Mouse (Mus musculus): ENCODE data around the gene Stoml2. TPM values are rescaled to one million over a fixed set of nuclear protein-coding genes. Genes with fewer than 3 reads are reported as not detected.

Stoml2 gene
- polyA plus RNA-seq, 1 experiment from 2014 or later, result 340 TPM

DNA sequence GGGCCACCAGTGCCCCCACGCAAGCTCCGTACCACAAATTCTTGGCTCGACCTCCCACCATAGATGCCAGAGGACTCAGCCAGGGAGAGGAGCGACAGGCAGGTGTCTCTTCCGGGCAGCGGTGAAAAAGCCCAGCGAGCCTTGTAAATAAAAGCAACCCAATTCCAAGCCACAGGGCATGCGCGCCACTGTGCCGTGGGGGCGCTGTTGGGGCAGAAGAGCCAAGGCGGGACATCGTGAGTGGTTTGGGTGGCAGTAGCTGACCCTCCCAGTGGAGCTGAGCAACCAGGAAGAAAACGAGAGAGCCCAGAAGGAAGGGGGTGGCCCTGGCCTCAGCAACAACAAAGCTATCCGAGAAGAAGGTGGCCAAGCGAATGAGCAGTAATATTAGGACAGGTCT, 10.6 kb downstream of the Stoml2 start:
- Histone ChIP-seq H3K4me3 (ENCODE audit: low read depth, low read length) (no peak overlapping the region), H3K9ac (no peak overlapping the region), H3K9me3 (ENCODE audit: low read depth, low read length) (no peaks in the 10 kb centered on the region), H3K27ac (ENCODE audit: low read depth) (no peak overlapping the region), H3K36me3 (ENCODE audit: insufficient read depth) (peaks cover 62% of the 10 kb centered on the region), H3K4me1 (ENCODE audit: insufficient read depth) (0 out of 2 replicates have a peak, but pooled peaks cover 4% of the 10 kb centered on the region), H3K4me2 (no peak overlapping the region), H3K27me3 (ENCODE audit: insufficient read depth, low read length) (no peaks in the 10 kb centered on the region)
- TF ChIP-seq CTCF (IDR thresholded peaks at IDR 0.05; ENCODE audit: low read depth), result no peak
- ATAC-seq (ENCODE audit: insufficient read depth), result no peak
- WGBS, result 86% methylated on average over 16 of the region's 16 CpGs
- DNase-seq, result no peak

DNA sequence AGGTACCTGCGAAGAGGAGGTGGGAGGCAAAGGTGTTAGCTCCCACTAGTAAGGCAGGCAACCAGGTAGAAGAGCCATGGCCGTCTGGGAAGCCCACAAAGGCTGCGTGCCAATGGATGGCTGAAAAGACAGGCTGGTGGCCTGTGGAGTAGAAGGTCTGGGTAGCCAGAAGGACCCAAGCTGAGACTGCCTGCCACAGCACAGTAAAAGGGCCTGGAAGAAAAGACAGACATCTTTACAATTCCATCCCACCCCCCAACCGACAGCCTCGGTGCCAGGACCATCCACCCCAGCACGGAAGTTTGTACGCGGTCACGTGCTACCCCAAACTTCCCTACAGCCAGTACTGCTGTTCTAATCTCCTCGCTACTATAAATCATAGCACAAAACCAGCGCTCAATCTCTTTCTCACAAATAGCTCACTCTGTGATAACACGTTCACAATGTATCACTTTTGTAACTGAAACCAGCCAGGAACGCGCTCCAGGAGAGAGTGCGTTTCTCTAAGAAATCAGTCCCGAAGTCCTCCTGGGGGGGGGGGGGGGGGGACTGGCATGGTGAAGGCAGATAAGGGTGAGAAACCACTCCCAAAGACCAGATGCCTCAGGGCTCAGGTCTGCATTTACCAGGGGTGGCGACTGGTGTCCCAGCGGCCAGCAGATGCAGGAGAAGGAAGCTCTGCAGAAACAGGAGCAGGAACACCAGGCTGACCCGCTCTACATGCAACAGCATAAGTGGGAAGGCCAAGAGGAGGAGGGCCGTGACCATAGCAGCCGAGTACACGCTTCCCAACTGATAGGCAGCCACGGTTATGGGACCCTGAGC, 11.7 kb downstream of the Stoml2 start:
- Histone ChIP-seq H3K4me2 (no peak overlapping the region), H3K27ac (ENCODE audit: low read depth) (no peak overlapping the region), H3K36me3 (ENCODE audit: insufficient read depth) (peaks cover 62% of the 10 kb centered on the region), H3K9ac (no peak overlapping the region), H3K4me1 (ENCODE audit: insufficient read depth) (0 out of 2 replicates have a peak, but pooled peaks cover 3% of the 10 kb centered on the region), H3K4me3 (ENCODE audit: low read depth, low read length) (no peak overlapping the region), H3K9me3 (ENCODE audit: low read depth, low read length) (no peaks in the 10 kb centered on the region), H3K27me3 (ENCODE audit: insufficient read depth, low read length) (no peaks in the 10 kb centered on the region)
- no peak for TF ChIP-seq CTCF (IDR thresholded peaks at IDR 0.05; ENCODE audit: low read depth)
- 89% methylated on average over 23 of the region's 23 CpGs for WGBS
- ATAC-seq (ENCODE audit: insufficient read depth) (no peak), DNase-seq (no peak)

DNA sequence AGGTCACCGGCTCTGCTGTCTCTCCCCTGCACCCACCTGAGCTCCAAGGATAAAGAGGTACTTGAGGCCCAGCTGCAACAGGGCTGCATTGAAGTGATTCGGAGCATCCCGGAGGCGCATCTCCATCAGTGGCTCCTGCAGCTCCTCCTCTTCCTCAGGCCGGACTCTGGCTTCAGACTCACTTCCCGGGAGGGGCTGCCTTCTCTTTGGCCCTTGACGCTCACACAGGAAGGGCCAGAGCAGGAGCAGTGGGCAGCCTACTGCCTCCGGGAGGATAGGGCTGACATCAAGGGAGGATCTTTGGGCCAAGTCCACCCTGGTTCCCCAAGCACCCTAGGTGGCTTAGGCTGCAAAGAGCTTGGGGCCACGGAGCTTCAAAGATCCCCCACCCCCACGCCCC, 12.3 kb downstream of the Stoml2 start:
- no peak for TF ChIP-seq CTCF (IDR thresholded peaks at IDR 0.05; ENCODE audit: low read depth)
- no peak for ATAC-seq (ENCODE audit: insufficient read depth)

DNA sequence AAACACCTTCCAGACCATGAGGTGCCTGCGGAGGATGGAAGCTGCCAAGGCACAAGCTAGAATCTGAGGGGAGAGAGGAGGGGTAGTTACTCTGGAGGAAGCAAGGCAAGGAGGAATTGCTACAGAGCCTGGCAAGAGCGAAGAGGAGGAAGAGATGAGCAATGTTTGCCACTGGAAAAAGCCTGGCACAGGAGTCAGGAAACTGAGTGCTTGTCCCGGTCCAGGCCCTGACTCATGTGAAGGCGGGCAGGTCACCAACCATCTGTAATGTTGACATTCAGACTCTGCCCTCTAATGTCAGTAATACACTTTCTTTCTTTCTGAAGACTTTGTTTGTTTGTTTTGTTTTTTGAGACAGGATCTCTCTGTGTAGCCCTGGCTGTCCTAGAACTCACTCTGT, 13.4 kb downstream of the Stoml2 start:
- H3K36me3 ChIP-seq (ENCODE audit: insufficient read depth), result peaks cover 58% of the 10 kb centered on the region
- H3K27me3 ChIP-seq (ENCODE audit: insufficient read depth, low read length), result no peaks in the 10 kb centered on the region
- no peaks in the 10 kb centered on the region for H3K4me1 ChIP-seq (ENCODE audit: insufficient read depth)
- no peak overlapping the region for H3K27ac ChIP-seq (ENCODE audit: low read depth)
- H3K9me3 ChIP-seq (ENCODE audit: low read depth, low read length), result no peaks in the 10 kb centered on the region
- no peak overlapping the region for H3K9ac ChIP-seq
- 84% methylated on average over 4 of the region's 4 CpGs for WGBS
- no peak for DNase-seq
- no peak overlapping the region for H3K4me2 ChIP-seq
- no peak for ATAC-seq (ENCODE audit: insufficient read depth)
- no peak overlapping the region for H3K4me3 ChIP-seq (ENCODE audit: low read depth, low read length)
- no peak for TF ChIP-seq CTCF (IDR thresholded peaks at IDR 0.05; ENCODE audit: low read depth)

More for the DNA sequence above, 12.3 kb downstream of the Stoml2 start:
- H3K27me3 ChIP-seq (ENCODE audit: insufficient read depth, low read length), result no peaks in the 10 kb centered on the region
- H3K27ac ChIP-seq (ENCODE audit: low read depth), result no peak overlapping the region
- H3K9ac ChIP-seq, result no peak overlapping the region
- H3K4me3 ChIP-seq (ENCODE audit: low read depth, low read length), result no peak overlapping the region
- H3K4me1 ChIP-seq (ENCODE audit: insufficient read depth), result no peaks in the 10 kb centered on the region
- no peaks in the 10 kb centered on the region for H3K9me3 ChIP-seq (ENCODE audit: low read depth, low read length)
- H3K4me2 ChIP-seq, result no peak overlapping the region
- WGBS, result 91% methylated on average over 10 of the region's 10 CpGs
- no peak for DNase-seq
- peaks cover 62% of the 10 kb centered on the region for H3K36me3 ChIP-seq (ENCODE audit: insufficient read depth)

DNA sequence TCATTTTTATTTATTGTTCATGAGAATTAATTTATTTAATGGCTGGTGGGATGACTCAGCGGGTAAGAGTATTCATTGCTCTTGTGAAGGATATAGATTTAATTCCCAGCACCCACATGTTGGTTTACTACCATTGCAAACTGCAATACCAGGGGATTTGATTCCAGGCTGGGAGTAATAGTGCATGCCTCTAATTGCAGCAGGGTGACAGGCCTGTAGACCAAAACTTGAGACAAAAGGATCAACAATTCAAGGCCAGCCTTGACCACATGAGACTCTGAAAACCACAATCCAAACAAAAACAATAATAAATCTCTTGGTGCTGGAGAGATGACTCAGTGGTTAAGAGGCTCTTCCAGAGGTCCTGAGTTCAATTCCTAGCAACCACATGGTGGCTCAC, 19.4 kb downstream of the Stoml2 start:
- TF ChIP-seq CTCF (IDR thresholded peaks at IDR 0.05; ENCODE audit: low read depth), result no peak
- no peak overlapping the region for H3K9ac ChIP-seq
- no peak overlapping the region for H3K4me3 ChIP-seq (ENCODE audit: low read depth, low read length)
- no peak for DNase-seq
- ATAC-seq (ENCODE audit: insufficient read depth), result no peak
- H3K27ac ChIP-seq (ENCODE audit: low read depth), result no peak overlapping the region
- 95% methylated on average over 1 of the region's 1 CpGs for WGBS
- H3K4me2 ChIP-seq, result no peak overlapping the region
- peaks cover 6% of the 10 kb centered on the region; the same call in 1 of the 2 replicates for H3K36me3 ChIP-seq (ENCODE audit: insufficient read depth)
- no peaks in the 10 kb centered on the region for H3K9me3 ChIP-seq (ENCODE audit: low read depth, low read length)
- H3K4me1 ChIP-seq (ENCODE audit: insufficient read depth), result 0 out of 2 replicates have a peak, but pooled peaks cover 3% of the 10 kb centered on the region
- H3K27me3 ChIP-seq (ENCODE audit: insufficient read depth, low read length), result no peaks in the 10 kb centered on the region

DNA sequence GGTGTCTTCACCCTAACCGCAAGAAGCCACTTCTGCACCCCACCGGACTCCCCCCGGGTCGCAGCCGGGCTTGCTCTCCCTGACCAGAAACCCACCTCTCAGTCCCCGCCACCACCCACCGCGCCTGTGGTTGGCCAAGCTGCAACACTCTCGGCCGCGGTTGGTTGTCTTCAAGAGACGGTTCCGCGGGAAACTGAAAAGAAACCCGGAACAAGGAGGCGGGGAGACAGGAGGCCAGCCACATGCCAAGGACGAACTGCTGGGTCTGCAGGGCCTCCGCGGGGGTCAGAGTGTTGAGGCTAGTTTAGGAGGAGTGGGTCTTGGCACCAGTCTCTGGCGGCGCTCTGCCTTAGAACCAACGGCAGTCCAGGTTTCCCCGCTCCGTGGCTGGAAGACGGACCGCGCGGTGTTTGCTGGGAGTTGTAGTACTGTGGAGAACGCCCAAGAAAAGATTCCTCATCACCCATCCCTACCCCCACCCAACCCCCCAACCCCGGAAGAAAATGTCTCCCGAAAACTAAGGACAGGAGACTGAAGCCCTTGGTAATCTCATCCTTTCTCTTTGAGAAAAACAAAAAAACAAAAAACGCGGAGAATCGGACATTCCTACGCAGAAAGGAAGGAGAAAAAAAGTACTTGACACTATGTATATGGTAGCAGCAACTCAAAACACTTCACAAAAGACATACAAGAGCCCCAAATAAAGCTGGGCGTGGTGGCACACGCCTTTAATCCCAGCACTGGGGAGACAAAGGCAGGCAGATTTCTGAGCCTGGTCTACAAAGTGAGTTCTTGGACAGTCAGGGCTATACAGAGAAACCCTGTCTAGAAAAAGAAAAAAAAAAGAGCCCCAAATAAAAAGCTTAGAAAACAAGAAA, 21.1 kb downstream of the Stoml2 start, which contains the start of gene Fancg:
Gene Fancg (minus strand): TSS at position 346 of the 878 bp plus-strand sequence.
- Histone ChIP-seq H3K27me3 (ENCODE audit: insufficient read depth, low read length) (no peaks in the 10 kb centered on the region), H3K4me1 (ENCODE audit: insufficient read depth) (0 out of 2 replicates have a peak, but pooled peaks cover 3% of the 10 kb centered on the region), H3K4me2 (peak within 1 kb of the TSS; percentile 81), H3K36me3 (ENCODE audit: insufficient read depth) (0 out of 2 replicates have a peak, but pooled peaks cover 6% of the 10 kb centered on the region), H3K27ac (ENCODE audit: low read depth) (peak within 1 kb of the TSS; percentile 68; the same call in 1 of the 2 replicates), H3K9ac (peak within 1 kb of the TSS; percentile 72), H3K9me3 (ENCODE audit: low read depth, low read length) (no peaks in the 10 kb centered on the region), H3K4me3 (ENCODE audit: low read depth, low read length) (peak within 1 kb of the TSS; percentile 61)
- TF ChIP-seq CTCF (IDR thresholded peaks at IDR 0.05; ENCODE audit: low read depth), result no peak
- DNase-seq (peak; percentile 91), ATAC-seq (ENCODE audit: insufficient read depth) (peak; percentile 94)
- 1% methylated on average over 37 of the region's 37 CpGs for WGBS

All from lung, embryonic 14.5 days (tissue).